Mouse (Mus musculus) WW6 (cell line): ENCODE data around the gene Mthfs.
"Not testable (repeated sequence)": the region's sequence is repeated elsewhere in the genome, so short reads cannot be mapped to it uniquely, and the experiment has no call there.

ENCODE experiments used
- DNase-seq: peaks from one replicate; pipeline ENCODE4 v3.0.0-alpha.2; 2013; ENCODE audit warnings: low read depth, low spot score

The Mthfs gene

GRCm38 (mm10) chr9:89240516-89241019 lies 30.1 kb downstream of the Mthfs start:
- DNase-seq = not testable (repeated sequence)

DNA sequence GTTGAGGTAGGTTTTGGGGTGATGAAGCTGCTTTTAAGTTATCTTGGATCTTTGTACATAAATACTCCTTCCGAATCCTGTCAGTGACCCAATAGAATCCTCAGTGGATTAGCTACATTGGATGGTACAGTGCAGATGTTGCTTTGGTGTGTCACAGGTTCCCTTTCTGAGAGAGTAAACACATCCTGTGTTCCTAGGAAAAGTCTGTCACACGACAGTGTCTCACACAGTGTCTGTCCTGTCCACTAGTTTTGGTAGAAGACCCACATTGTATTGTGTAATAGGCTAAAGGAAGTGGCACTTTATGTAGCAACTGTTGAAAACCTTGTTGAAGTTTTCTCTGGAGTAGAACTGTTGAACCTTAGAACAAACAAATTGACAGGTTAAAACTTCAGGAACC lies 42.9 kb downstream of the Mthfs start:
- no peak for DNase-seq

GRCm38 (mm10) chr9:89256556-89257335 lies 46.3 kb downstream of the Mthfs start:
- DNase-seq = no peak

- DNase-seq = no peak
These were observed 53.5 kb downstream of the Mthfs start for GRCm38 (mm10) chr9:89263968-89264367.

- DNase-seq = no peak
These were observed 54.1 kb downstream of the Mthfs start for GRCm38 (mm10) chr9:89264571-89264970.

DNA sequence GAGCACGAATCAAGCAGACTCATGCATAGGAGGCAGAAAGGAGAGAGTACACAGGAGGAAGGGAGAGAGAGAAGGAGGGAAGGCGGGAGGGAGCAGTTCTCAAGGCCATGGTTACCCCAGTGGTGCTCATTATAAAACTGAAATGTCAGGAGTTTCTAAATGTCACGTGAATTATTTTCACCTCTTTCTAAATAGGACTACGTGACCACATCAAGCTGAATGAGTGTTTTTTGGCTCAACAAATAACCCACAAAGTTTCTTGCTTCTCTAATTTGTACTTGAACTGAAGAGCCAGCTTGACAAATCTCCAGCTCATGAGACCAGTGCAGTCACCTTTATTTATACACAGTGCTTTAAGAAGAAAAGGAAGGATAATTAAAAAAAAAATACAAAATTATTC lies 56.6 kb downstream of the Mthfs start:
- DNase-seq = no peak

GRCm38 (mm10) chr9:89267572-89267971 lies 57.1 kb downstream of the Mthfs start:
- DNase-seq = no peak

- DNase-seq = no peak
These were observed 59.9 kb downstream of the Mthfs start for GRCm38 (mm10) chr9:89270376-89270775.

GRCm38 (mm10) chr9:89273766-89274165 lies 63.3 kb downstream of the Mthfs start:
- DNase-seq = no peak

DNA sequence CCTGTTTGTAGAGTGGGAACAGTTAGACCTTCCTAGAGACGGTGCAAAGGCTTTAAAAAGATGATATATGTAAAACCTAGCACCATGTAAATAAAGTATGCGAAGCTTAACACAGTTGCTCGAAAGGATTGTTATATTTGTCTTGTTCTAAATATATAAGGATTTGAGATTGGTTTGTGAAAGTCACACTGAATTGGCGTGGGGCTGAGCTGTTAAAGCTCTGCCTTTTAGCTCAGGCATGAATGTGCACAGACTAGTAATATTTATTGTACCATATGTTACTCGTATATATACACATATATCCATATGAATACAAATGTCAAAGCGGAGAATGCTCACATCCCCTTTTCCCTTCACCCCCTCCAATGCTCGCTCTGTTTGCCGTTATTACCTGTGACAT lies 67.7 kb downstream of the Mthfs start:
- DNase-seq = no peak

DNA sequence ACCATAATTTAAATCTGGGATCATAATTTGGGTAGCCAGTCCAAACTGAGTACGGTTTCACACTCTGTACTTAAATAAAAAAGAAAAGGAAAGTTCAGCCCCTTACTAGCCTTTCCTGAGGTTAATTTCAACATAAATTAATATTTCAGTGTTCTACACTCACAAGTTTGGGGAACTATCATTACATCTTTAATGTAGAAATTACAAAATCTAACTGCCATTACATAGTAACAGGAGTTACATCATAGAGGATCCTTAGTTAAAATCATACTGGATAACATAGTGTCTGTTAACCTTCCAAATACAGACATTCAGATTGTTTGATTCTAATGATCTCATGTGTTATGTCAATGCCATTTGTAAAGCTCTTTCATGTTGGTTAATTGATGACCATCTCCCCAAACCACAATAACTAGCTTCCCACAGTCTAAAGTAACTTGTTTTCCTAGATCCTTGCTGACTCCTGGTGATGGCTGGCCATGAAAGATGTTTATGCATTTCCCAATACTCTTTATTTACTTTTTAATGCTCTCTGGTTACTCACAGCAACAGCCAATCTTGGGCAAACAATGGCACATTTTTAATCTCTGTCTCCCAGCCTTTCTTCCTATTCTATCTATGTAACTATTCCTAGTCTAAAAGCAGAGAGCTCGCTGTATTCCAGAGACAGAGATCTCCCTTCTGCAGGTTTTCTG lies 72.0 kb downstream of the Mthfs start:
- DNase-seq = no peak

- DNase-seq = no peak
These were observed 77.6 kb downstream of the Mthfs start for GRCm38 (mm10) chr9:89288037-89288436.

GRCm38 (mm10) chr9:89293364-89293763 lies 82.9 kb downstream of the Mthfs start:
- no peak for DNase-seq

DNA sequence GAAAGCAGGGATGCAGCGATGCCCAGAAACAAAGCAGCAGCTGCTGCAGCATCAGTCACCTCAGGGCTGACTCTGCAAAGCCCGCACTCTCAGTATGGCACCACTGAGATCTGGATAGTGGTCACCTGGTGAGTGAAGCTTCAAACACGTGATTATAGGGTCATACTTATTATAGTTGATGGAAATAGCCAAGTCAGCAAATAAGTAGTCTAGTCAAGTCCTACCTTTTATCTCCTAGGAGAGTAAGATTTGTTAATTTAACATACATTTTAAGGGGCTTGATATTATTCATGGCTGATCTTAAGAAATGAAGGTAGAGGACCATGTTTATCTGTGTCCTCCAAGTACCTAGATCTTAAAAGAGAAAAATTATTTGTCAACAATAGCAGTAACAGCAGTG lies 83.6 kb downstream of the Mthfs start:
- no peak for DNase-seq

GRCm38 (mm10) chr9:89305637-89306036 lies 95.2 kb downstream of the Mthfs start:
- no peak for DNase-seq

DNA sequence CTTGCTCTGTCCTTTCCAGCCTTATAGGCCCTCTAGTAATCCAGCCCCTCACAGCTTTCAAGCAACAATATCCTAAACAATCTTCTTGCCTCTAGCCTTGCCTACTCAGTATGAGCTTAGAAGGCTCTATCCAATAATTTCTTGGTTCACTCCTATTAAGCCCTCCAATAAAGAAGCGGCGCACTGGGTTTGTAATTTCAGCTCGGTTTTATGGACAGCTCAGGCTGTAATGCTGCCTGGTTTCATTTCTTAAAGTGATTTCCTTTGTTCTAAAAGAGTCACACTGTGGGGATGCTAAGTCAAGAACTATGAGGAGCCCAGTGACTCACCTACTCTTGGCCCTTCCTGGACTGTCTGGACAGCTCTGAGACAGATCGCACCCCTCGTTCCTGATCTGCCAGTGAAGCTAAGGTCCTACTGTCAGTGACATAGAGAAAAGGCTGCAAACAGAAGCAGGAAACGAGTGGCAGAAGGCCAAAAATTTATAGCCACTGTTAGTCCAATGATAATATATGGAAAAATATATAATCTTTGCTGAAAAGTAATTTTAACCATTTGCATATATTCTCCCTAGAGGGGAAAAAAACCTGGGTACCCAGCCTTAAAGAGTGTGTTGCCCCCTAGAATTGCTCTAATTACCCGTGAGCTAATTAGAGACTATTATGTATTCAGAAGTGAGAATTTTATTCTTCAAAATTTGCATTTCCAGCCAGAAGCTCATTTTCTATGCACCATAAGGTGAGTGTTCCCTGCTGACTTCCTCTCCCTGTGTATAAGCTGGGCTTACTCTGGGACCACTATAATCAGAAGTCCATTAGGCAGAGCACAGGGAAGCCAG lies 98.1 kb downstream of the Mthfs start:
- DNase-seq = no peak

DNA sequence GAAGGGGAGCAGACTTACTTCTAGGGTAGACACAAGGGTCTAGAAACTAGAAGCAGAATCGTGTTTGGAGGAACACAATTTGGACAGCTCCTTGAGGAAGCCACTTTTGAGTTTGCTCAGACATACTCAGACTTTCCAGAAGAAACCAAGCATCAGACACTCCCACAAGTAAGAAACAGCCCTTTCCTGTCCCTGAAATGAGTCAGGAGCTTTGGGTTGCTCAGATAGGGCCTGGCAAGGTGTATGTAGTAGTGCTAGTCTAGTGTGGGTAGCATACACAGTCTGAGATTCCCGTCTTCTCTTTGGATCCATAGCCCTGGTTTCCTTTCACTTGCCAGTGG lies 98.7 kb downstream of the Mthfs start:
- DNase-seq = no peak

DNA sequence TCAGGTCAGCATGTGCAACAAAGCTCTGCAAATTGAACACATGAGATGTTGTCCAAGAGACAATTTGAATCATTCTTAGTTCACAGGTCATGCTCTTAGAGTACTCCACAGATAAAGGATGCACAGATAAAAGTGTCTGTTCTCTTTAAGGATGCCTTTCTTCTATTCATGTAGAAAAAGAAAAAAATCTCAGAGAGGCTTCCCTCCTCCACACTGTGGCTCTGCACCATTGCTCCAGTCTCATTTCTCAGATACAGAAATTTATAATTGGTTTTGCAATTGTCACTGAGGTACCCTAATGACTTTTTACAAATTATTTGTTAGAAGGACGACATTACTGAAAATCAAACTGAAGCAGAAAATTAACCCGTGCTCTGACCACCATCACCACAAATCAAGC lies 101.2 kb downstream of the Mthfs start:
- no peak for DNase-seq

- DNase-seq = no peak
These were observed 163.3 kb downstream of the Mthfs start for GRCm38 (mm10) chr9:89373731-89374130.

DNA sequence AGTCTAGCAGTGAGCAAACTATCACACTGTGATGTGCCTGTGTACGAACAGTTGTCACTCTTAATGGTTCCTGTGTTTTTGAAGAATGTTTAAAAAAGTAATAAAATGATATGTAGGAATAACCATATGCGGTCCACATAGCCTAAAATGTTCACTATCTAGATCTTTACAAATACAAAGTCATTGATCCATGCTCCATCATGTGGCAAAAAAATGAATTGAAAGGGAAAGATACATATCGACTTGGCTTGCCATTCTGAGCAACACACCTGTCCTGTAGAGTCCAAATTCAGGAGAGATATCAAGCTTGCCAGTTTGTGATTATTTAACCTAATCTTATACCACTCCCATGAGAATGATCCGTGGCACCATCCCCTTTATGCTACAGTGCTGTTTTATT lies 164.2 kb downstream of the Mthfs start:
- no peak for DNase-seq

- DNase-seq = no peak
These were observed 192.6 kb downstream of the Mthfs start for GRCm38 (mm10) chr9:89403031-89403430.
